Mouse (Mus musculus): ENCODE results near the gene Sgms1. TPM values are rescaled to one million over a fixed set of nuclear protein-coding genes. Genes with fewer than 3 reads are reported as not detected.

The Sgms1 gene
- polyA plus RNA-seq, 1 experiment from 2014 or later: 28.8 TPM

DNA sequence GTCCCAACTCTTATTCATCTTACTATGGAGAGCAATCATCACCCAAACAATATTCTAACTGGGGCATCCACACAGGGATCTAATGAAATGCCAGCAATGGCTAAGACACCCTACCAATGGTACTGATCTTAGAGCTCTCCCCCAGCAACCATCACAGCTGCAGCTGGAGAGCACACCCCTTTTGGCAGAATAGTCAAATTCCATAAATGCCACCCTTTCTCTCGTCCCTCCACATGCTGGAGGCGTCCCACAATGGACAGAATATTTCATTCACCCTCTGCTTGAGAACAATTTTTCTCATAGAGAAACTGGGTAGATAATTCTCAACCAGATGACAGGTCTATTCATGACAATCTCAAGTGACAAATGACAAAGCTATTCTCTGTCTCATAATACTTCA is 48.4 kb downstream of the Sgms1 start:
- no peak overlapping the region for H3K27ac ChIP-seq (ENCODE audit: low read length)
- H3K4me1 ChIP-seq (ENCODE audit: control insufficient read depth, low read depth, low read length): peaks cover 25% of the 10 kb centered on the region
- H3K9me3 ChIP-seq (replicated peaks; ENCODE audit: control insufficient read depth, low read length): no peaks in the 10 kb centered on the region
- H3K27me3 ChIP-seq (ENCODE audit: control insufficient read depth, insufficient read depth, low read depth, low read length): no peaks in the 10 kb centered on the region
- H3K9ac ChIP-seq (ENCODE audit: low read depth, low read length): no peak overlapping the region
- H3K4me2 ChIP-seq (ENCODE audit: low read depth, low read length): no peak overlapping the region
- no peak overlapping the region for H3K4me3 ChIP-seq (ENCODE audit: low read depth, low read length)
- ATAC-seq (ENCODE audit: low read depth): no peak
- no peaks in the 10 kb centered on the region for H3K36me3 ChIP-seq (ENCODE audit: control insufficient read depth, insufficient read depth)
- 56% methylated on average over 2 of the region's 2 CpGs for WGBS (ENCODE audit: insufficient replicate concordance)

DNA sequence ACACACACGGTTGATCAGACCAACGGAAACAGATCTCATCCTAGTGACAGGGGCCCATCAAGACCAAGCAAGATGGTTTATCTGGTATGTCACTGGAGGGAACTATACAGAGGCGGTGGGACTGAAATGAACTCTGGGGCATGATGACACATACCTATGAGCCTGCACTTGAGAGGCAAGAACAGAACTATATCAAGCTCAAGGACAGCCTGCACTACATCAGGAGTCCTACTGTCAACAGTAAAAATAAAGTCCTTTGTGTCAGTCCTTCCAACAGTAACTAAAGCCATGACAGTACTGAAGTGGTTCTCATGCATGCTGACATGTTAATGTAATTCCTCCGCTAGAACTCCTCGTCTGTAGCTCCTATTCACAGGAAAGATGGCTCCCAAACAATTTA is 49.3 kb downstream of the Sgms1 start:
- WGBS (ENCODE audit: insufficient replicate concordance): 65% methylated on average over 5 of the region's 5 CpGs
- Histone ChIP-seq H3K27me3 (ENCODE audit: control insufficient read depth, insufficient read depth, low read depth, low read length) (no peaks in the 10 kb centered on the region), H3K9me3 (replicated peaks; ENCODE audit: control insufficient read depth, low read length) (no peaks in the 10 kb centered on the region), H3K4me3 (ENCODE audit: low read depth, low read length) (no peak overlapping the region), H3K27ac (ENCODE audit: low read length) (no peak overlapping the region), H3K4me2 (ENCODE audit: low read depth, low read length) (no peak overlapping the region), H3K9ac (ENCODE audit: low read depth, low read length) (no peak overlapping the region), H3K36me3 (ENCODE audit: control insufficient read depth, insufficient read depth) (no peaks in the 10 kb centered on the region), H3K4me1 (ENCODE audit: control insufficient read depth, low read depth, low read length) (peaks cover 25% of the 10 kb centered on the region)
- no peak for ATAC-seq (ENCODE audit: low read depth)

DNA sequence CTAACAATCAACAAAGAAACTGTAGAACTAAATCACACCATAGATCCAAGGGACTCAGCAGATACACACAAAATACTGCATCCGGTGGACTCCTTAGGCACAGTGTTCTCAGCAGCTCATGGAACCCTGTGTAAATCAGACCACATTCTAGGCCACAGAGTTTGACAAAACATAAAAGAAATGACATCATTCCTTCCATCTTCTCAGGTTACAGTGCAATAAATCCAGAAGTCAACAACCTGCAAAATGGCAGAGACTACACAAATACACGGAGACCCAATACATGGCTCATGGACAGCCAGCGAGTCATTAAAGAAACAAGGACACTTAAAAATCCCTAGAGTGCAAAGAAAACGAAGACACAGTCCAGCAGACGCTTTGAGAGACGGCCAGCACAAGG is 51.8 kb downstream of the Sgms1 start:
- no peaks in the 10 kb centered on the region for H3K9me3 ChIP-seq (replicated peaks; ENCODE audit: control insufficient read depth, low read length)
- H3K36me3 ChIP-seq (ENCODE audit: control insufficient read depth, insufficient read depth): no peaks in the 10 kb centered on the region
- H3K27ac ChIP-seq (ENCODE audit: low read length): peak overlapping the region; percentile 22; the same call in 1 of the 2 replicates
- WGBS (ENCODE audit: insufficient replicate concordance): 64% methylated on average over 6 of the region's 6 CpGs
- H3K4me2 ChIP-seq (ENCODE audit: low read depth, low read length): no peak overlapping the region
- peaks cover 14% of the 10 kb centered on the region; the same call in 1 of the 2 replicates for H3K4me1 ChIP-seq (ENCODE audit: control insufficient read depth, low read depth, low read length)
- ATAC-seq (ENCODE audit: low read depth): no peak
- no peak overlapping the region for H3K9ac ChIP-seq (ENCODE audit: low read depth, low read length)
- H3K4me3 ChIP-seq (ENCODE audit: low read depth, low read length): no peak overlapping the region
- no peaks in the 10 kb centered on the region for H3K27me3 ChIP-seq (ENCODE audit: control insufficient read depth, insufficient read depth, low read depth, low read length)

DNA sequence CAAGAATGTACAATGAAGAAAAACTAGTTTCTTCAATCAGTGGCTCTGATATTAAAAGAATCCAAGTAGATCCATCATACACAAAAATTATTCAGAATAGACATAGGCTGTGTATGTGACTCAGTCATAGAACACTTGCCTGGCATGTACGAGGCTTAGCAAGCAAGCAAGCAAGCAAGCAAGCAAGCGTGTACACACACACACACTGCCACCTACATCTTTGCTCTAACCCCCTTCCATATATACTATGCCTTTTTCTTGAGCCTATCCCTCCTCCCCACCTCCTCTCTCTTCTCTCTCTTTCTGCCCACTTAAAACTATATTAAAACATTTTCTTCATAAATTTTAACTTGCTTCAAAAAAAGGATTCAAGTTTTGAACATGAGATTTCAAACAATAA is 54.8 kb downstream of the Sgms1 start:
- no peak for ATAC-seq (ENCODE audit: low read depth)
- WGBS (ENCODE audit: insufficient replicate concordance): 73% methylated on average over 2 of the region's 2 CpGs
- no peak overlapping the region for H3K4me2 ChIP-seq (ENCODE audit: low read depth, low read length)
- H3K9ac ChIP-seq (ENCODE audit: low read depth, low read length): no peak overlapping the region
- H3K9me3 ChIP-seq (replicated peaks; ENCODE audit: control insufficient read depth, low read length): no peaks in the 10 kb centered on the region
- H3K4me1 ChIP-seq (ENCODE audit: control insufficient read depth, low read depth, low read length): peaks cover 8% of the 10 kb centered on the region
- H3K27ac ChIP-seq (ENCODE audit: low read length): no peak overlapping the region
- no peaks in the 10 kb centered on the region for H3K36me3 ChIP-seq (ENCODE audit: control insufficient read depth, insufficient read depth)
- no peaks in the 10 kb centered on the region for H3K27me3 ChIP-seq (ENCODE audit: control insufficient read depth, insufficient read depth, low read depth, low read length)
- no peak overlapping the region for H3K4me3 ChIP-seq (ENCODE audit: low read depth, low read length)

DNA sequence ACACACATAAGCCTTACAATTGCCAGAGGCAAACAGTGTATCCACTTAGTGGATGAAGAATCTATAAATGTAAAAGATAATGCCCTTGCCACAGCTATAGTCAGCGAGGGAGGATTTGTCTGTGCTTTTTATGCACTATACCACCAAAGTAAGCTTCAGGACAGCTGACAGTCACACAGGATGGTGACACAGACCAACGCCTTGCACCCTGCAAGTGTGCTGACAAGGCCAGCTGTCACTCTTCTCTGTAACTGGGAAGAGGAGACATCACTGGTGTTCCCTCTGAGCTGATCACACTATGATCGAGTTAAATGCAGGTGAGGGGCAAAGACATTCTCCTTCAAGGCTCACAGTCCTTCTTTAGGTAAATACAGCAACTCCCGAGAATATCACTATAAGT is 56.0 kb downstream of the Sgms1 start:
- ATAC-seq (ENCODE audit: low read depth): no peak
- no peak overlapping the region for H3K4me3 ChIP-seq (ENCODE audit: low read depth, low read length)
- H3K4me2 ChIP-seq (ENCODE audit: low read depth, low read length): no peak overlapping the region
- H3K9me3 ChIP-seq (replicated peaks; ENCODE audit: control insufficient read depth, low read length): no peaks in the 10 kb centered on the region
- no peak overlapping the region for H3K9ac ChIP-seq (ENCODE audit: low read depth, low read length)
- no peak overlapping the region for H3K27ac ChIP-seq (ENCODE audit: low read length)
- no peaks in the 10 kb centered on the region for H3K36me3 ChIP-seq (ENCODE audit: control insufficient read depth, insufficient read depth)
- 61% methylated on average over 4 of the region's 4 CpGs for WGBS (ENCODE audit: insufficient replicate concordance)
- peaks cover 8% of the 10 kb centered on the region for H3K4me1 ChIP-seq (ENCODE audit: control insufficient read depth, low read depth, low read length)
- H3K27me3 ChIP-seq (ENCODE audit: control insufficient read depth, insufficient read depth, low read depth, low read length): no peaks in the 10 kb centered on the region

DNA sequence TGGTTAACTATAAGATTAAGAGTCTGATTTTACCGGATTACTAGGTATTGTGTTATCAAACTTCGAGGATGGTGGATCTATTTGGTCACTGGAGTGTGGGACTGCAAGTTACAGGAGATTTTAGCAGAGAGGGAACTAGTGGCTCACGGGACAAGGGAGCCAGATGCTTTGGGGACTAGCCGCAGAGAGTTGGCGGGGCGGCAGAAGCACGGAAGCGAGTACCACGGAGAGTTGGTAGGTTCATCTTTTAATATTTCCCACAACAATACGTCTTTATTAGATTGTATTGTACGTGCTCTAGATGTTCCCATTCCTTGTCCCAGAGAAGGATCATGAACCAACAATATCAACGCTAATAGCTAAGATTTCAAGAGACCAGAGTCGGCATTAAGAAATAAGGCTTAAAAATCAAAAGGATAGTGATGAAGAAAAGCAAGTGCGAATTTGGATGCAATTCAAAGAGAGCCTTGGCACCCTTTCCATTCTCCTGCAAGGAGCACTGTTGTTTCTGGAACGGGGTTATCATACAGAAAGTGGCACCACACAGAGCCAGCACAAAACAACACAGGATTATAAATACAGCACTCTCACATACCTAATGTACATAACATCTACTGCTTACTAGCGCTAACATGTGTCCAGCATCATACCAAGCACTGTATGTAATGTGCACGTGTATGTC is 56.6 kb downstream of the Sgms1 start:
- no peaks in the 10 kb centered on the region for H3K27me3 ChIP-seq (ENCODE audit: control insufficient read depth, insufficient read depth, low read depth, low read length)
- no peak for ATAC-seq (ENCODE audit: low read depth)
- H3K4me1 ChIP-seq (ENCODE audit: control insufficient read depth, low read depth, low read length): peaks cover 8% of the 10 kb centered on the region
- no peaks in the 10 kb centered on the region for H3K9me3 ChIP-seq (replicated peaks; ENCODE audit: control insufficient read depth, low read length)
- no peak overlapping the region for H3K27ac ChIP-seq (ENCODE audit: low read length)
- no peak overlapping the region for H3K9ac ChIP-seq (ENCODE audit: low read depth, low read length)
- no peak overlapping the region for H3K4me3 ChIP-seq (ENCODE audit: low read depth, low read length)
- 80% methylated on average over 17 of the region's 17 CpGs for WGBS (ENCODE audit: insufficient replicate concordance)
- no peaks in the 10 kb centered on the region for H3K36me3 ChIP-seq (ENCODE audit: control insufficient read depth, insufficient read depth)
- no peak overlapping the region for H3K4me2 ChIP-seq (ENCODE audit: low read depth, low read length)

DNA sequence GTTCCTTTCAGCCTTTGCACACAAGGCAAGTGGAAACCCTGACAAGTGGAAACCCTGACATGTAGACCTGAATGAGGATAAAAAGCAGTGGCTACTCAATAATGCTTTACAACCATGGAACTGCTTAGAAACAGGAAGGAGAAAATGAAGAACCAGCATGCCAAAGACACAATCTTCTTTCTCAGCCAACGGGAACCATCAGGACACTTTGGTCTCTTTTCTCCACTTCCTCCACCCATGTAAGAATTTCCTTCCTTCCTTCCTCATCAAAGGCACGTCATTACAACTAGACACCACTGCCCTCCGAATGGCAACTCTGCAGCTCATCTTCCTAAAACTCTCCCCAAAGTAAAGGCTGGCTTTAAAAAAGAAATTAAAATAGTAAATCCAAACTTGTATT is 59.3 kb downstream of the Sgms1 start:
- no peak overlapping the region for H3K9ac ChIP-seq (ENCODE audit: low read depth, low read length)
- no peak overlapping the region for H3K27ac ChIP-seq (ENCODE audit: low read length)
- peaks cover 3% of the 10 kb centered on the region for H3K4me1 ChIP-seq (ENCODE audit: control insufficient read depth, low read depth, low read length)
- no peaks in the 10 kb centered on the region for H3K36me3 ChIP-seq (ENCODE audit: control insufficient read depth, insufficient read depth)
- H3K4me3 ChIP-seq (ENCODE audit: low read depth, low read length): no peak overlapping the region
- H3K9me3 ChIP-seq (replicated peaks; ENCODE audit: control insufficient read depth, low read length): no peaks in the 10 kb centered on the region
- H3K4me2 ChIP-seq (ENCODE audit: low read depth, low read length): no peak overlapping the region
- no peak for ATAC-seq (ENCODE audit: low read depth)
- no peaks in the 10 kb centered on the region for H3K27me3 ChIP-seq (ENCODE audit: control insufficient read depth, insufficient read depth, low read depth, low read length)
- WGBS (ENCODE audit: insufficient replicate concordance): 38% methylated on average over 3 of the region's 3 CpGs

DNA sequence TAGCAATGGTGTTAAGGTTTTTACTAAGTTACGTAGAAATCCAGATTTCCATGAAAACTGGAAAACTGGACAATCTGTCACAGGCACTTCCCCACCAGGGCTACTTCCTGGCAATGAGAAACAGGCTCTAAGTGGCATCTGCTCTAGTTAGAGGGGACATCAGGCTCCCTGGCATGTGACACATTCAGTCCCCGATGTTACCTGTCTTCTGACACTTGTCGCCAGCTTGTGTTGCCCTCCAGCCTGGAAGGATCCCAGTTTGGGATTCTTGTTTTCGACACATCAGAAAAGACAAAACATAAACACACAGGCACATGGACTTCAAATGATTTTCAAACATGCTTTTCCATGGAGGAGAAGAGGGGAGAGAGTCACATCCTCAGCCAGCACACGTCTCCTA is 60.0 kb downstream of the Sgms1 start:
- no peak overlapping the region for H3K27ac ChIP-seq (ENCODE audit: low read length)
- H3K9ac ChIP-seq (ENCODE audit: low read depth, low read length): no peak overlapping the region
- 74% methylated on average over 5 of the region's 5 CpGs for whole genome bisulfite sequencing (ENCODE audit: insufficient replicate concordance)
- H3K4me2 ChIP-seq (ENCODE audit: low read depth, low read length): no peak overlapping the region
- no peaks in the 10 kb centered on the region for H3K36me3 ChIP-seq (ENCODE audit: control insufficient read depth, insufficient read depth)
- peaks cover 3% of the 10 kb centered on the region for H3K4me1 ChIP-seq (ENCODE audit: control insufficient read depth, low read depth, low read length)
- H3K4me3 ChIP-seq (ENCODE audit: low read depth, low read length): no peak overlapping the region
- ATAC-seq (ENCODE audit: low read depth): no peak
- no peaks in the 10 kb centered on the region for H3K27me3 ChIP-seq (ENCODE audit: control insufficient read depth, insufficient read depth, low read depth, low read length)
- H3K9me3 ChIP-seq (replicated peaks; ENCODE audit: control insufficient read depth, low read length): no peaks in the 10 kb centered on the region

DNA sequence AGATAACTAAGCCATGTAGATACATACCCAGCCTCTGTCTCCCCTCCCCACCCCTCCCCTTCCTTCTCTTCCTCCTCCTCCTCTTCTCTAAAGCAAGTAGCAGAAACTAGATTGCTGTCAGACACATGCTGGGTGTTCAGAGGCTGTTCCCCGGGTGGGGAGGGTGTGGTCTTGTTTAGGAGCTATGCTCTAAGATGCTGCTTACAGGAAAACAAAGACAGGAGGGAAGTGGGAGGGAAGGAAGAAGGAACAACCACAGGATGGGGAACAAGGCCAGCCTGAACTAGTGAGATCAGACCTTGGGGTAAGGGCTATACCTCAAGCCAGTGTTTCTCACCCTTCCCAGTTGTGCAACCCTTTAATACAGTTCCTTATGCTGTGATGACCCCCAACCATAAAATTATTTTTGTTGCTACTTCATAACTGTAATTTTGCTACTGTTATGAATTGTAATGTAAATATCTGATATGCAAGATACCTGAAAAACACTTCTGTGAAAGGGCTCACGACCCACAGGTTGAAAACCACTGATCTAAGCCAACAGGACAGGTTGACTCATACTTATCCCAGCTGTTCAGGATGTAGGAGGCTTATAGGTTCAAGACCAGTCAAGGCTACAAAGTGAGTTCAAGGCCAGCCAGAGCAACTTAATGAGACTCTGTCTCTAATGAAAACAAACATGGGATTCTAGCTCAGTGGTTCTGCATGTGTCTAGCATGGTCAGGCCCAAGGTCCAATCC is 61.3 kb downstream of the Sgms1 start:
- no peak overlapping the region for H3K4me3 ChIP-seq (ENCODE audit: low read depth, low read length)
- H3K4me2 ChIP-seq (ENCODE audit: low read depth, low read length): no peak overlapping the region
- H3K9ac ChIP-seq (ENCODE audit: low read depth, low read length): no peak overlapping the region
- H3K27ac ChIP-seq (ENCODE audit: low read length): no peak overlapping the region
- H3K4me1 ChIP-seq (ENCODE audit: control insufficient read depth, low read depth, low read length): peaks cover 6% of the 10 kb centered on the region
- no peak for ATAC-seq (ENCODE audit: low read depth)
- no peaks in the 10 kb centered on the region for H3K9me3 ChIP-seq (replicated peaks; ENCODE audit: control insufficient read depth, low read length)
- H3K36me3 ChIP-seq (ENCODE audit: control insufficient read depth, insufficient read depth): no peaks in the 10 kb centered on the region
- H3K27me3 ChIP-seq (ENCODE audit: control insufficient read depth, insufficient read depth, low read depth, low read length): no peaks in the 10 kb centered on the region
- 24% methylated on average over 2 of the region's 2 CpGs for WGBS (ENCODE audit: insufficient replicate concordance)

Measured in liver, embryonic 16.5 days (tissue).